Mouse (Mus musculus) layer of hippocampus, postnatal 14 days (tissue): Measurements from ENCODE around the gene Rab11fip4. TPM values are rescaled to one million over a fixed set of nuclear protein-coding genes. Genes with fewer than 3 reads are reported as not detected.

ENCODE experiments used
- DNase-seq, 2 experiments: peaks; one replicate each; pipeline ENCODE4 v3.0.0; 2021 to 2022; ENCODE audit warnings: low spot score in 2 of 2, mixed read lengths in 1 of 2
- long read RNA-seq, 2 experiments: library from polyadenylated mRNA; stranded (forward); transcript quantifications; one replicate each; pipeline ENCODE4 v2.0.0; 2021
- total RNA-seq, 2 experiments: library from RNA; stranded (reverse); gene quantifications; 2 replicates each; pipeline ENCODE4 v1.2.3; 2021

The Rab11fip4 gene
- 100 to 1,000 TPM; 159 to 161 TPM for total RNA-seq
- long read RNA-seq, experiment 1, full-length matches to known transcripts = 11 of 52 reads
- long read RNA-seq, experiment 1, partial matches to known transcripts = 28 of 52 reads
- long read RNA-seq, experiment 1, other reads (novel, unspliced or antisense) = 13 of 52 reads
- long read RNA-seq, experiment 2, full-length matches to known transcripts = 12 of 55 reads
- long read RNA-seq, experiment 2, partial matches to known transcripts = 1 of 55 reads
- long read RNA-seq, experiment 2, other reads (novel, unspliced or antisense) = 42 of 55 reads

DNA sequence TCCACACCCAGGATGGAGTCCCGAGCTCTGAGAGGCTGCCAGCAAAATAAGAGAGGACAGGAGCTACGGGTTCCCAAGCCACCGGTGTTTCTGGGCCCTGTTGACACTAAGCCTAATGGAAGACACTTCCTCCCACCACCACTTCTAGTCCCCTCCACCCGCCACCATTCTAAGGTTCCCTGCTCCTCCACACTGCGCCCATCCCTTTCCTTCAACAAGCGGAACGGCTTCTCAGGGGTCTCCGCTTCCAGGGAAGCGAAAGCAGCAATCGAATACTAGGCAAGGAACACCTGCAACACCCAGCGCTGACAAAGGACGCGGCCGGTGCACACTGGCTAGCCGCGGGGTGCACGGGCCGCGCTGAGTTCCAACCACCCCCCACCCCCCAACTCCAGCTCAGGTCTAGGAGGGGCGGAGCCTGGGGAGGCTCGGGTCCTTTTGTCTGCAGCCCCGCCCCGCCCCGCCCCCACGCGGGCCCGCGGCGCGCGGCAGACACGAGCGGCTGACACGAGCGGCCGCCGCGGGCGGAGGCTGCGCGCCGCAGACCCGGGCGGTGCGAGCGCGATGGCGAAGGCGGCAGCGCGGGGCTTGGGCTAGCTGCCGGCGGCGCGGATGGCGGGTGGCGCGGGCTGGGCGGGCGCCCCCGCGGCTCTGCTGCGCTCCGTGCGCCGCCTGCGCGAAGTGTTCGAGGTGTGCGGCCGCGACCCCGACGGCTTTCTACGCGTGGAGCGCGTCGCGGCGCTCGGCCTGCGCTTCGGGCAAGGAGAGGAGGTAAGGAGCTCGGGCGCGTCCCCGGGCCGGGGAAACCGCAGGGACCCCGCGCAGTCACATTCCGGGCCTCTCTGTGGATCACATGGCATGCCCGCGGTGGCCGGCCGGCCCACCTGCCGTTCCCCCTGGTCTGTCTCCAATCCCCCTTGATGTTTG lies at the start of gene Rab11fip4:
Gene Rab11fip4, plus strand, starts transcription at position 549 of the 927 bp plus-strand sequence.
- peak; percentile 51 to 52 for DNase-seq

DNA sequence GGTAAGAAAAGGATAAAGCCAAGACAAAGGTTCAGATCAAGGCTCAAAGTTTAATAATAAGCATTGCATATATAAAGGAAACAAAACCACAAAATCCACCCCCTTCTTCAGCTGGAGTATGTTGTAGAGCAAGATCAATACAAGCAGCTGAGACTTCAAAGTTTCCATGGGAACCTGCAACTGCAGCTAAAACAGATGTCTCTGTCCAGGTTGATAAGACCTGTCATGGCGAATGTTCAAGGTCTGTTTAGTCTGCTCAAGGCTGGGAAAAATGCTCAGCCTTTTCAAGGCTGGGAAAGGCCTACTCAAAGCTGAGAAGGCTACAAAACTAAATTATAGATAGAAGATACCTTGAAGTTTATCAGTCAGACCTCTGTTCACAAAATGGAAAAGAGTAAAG lies 38.4 kb upstream of the Rab11fip4 start:
- no peak for DNase-seq

DNA sequence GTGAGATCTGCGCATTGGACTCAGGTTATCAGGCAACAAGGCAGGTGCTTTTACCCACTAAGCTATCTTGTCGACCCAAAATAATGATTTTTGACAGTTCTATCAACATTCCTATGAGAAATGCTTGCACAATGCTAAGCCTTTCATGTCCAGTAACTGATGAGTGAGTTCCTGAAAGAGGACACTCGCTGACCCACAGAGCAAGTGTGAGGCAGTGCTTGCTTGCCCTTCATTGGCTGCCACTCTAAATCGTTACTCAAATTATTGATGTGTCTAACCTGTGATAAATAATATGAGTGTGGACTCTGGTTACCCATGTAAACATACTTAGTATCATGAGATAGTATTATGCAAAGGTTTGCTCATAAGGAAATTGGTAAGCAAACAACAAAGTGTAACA lies 30.5 kb upstream of the Rab11fip4 start:
- no peak for DNase-seq

DNA sequence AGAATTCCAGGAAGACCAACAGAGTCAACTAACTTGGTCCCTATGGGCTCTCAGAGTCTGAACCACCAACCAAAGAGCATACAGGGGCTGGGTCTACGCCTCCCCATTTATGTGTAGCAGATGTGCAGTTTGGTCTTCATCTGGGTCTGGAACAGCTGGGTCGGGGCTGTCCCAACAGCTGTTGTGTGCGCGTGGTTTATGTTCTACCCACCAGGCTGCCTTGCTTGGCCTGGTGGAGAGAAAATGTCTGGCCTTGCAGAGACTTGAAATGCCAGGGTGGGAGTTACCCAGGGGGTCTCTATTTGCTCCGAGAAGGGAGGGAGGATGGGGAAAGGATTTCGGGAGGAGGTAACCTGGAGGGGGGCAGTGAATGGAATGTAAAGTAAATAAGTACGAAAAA lies 27.5 kb upstream of the Rab11fip4 start:
- no peak for DNase-seq

DNA sequence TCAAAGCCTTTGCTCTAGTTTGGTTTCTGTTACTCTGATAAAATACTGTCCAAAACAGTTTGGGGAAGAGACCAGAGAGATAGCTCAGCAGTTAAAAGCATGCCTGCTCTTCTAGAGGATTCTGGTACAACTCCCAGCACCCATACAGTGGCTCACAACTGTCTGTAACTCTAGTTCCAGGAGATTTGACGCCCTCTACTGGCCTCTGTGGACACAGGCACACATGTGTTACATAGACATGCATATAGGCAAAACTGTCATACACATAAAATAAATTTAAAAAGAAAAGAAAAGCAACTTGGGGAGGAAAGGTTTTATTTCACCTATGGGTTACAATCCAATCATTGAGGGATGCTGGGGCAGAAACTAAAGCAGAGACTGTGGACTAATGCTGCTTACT lies 24.1 kb upstream of the Rab11fip4 start:
- DNase-seq = no peak

DNA sequence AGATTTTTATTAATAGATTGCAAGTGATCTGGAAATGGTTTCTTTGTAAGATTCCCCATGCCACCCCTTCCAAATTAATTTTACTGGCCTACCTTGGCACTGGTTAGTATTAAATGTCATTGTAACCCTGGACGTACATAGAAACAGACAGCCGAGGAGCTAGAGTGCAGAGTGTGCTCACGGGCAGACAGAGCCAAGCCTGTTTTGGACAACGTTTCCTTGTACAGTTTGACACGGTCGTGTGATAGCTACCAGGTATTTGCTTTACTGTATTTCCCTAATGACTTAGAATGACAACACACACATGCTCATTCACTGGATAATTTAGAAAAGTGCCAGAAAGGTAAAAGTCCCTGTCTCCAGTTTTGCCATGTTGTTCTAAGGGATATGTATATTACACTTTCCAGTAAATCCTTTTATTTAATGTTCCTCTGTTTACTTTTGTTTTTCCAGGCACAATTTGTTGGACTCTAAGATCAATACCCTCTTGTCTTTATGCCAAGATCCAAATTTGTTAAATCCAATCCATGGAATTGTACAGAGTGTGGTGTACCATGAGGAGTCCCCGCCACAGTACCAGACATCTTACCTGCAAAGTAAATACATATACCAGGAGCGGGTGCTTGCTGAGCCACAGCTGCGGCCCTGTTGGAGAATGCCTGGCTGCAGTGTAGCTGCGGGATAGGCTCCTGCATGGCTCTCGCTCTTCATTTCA lies 22.7 kb upstream of the Rab11fip4 start:
- no peak for DNase-seq

DNA sequence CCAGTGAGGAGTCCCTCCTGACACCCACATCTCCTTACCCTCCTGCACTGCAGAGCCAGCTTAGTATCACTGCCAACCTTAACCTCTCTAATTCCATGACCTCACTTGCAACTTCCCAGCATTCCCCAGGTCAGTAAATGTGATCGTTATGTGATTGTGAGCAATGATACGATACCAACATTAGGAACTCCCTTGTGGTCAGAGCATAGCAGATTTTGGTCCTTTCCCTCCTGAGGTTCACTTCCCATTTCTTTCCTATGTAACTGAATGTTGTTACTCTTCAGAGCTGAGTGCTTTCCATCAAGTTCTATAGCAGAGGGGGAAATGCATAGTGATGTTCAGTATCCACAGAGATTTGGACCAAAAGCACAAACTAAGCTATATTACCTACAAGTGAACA lies 20.7 kb upstream of the Rab11fip4 start:
- no peak for DNase-seq

DNA sequence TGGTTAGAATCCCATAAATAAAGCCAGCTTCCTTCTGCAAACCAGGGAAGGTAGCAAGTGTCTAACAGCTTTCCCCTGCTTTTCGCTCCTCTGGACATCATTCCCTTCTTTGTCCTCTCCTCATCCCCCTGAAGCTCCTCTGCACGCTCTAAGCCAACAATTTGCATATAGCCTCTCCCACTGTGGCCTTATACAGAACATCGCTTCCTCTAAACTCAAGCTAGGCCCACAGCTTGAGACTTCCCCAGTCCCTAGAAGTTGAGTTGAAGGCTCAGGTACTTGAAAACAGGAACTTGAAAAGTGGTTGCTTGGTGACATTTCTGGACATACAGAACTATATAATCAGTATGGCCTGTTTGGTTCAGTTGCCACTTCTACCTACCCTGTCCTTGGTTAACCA lies 17.2 kb upstream of the Rab11fip4 start:
- no peak for DNase-seq

DNA sequence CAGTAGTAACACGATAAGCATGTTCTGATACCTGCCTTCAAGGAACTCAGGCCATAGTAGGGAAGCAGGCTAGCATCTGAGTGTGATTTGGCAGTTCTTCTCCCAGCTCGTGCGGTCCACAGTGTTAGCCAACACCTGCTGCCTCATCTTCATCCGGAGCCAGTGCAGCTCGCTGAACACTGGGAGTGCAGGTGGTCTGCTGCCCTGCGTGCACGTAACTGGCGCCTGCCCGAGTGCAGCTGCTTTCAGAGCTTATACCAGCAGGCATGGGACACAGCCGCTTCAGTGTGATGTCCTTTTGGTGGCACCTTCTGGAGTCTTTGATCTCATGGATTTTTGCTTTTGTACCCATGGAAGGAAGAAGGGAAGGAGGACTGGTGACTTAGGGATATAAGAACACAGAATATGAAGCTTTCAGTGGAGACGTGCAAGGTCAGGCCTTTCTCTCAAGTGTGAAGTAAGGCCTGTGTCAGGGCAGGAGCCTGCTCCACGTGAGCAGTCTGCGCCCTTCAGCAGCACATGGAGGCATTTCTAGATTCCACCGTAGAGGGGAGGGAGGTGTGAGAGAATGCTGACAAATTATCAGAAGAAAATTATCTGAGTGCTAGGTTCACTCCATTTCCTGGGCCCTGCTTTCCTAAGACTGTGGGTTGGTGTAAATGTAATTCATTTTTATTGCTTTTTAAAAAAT lies 15.5 kb upstream of the Rab11fip4 start:
- no peak for DNase-seq

DNA sequence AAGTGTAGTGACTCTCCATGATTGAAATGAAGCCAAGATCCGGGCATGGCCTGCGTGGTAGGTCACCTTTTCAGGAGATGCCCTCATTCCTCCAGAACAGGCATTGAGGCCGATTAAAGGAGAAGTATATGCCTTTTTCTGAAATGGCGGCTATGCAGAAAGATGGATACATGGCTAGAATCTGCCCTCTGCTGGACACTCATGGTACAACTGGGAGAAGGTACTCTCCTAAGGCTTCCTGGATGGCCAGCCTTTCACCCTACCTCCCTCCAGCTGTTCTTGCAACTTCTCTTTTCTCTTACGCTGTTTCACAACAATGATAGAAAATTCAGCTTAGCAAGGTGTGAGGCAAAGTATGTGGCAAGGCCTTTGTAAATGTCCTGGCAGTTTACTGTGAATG lies 13.3 kb upstream of the Rab11fip4 start:
- peak; percentile 81 to 88 for DNase-seq

DNA sequence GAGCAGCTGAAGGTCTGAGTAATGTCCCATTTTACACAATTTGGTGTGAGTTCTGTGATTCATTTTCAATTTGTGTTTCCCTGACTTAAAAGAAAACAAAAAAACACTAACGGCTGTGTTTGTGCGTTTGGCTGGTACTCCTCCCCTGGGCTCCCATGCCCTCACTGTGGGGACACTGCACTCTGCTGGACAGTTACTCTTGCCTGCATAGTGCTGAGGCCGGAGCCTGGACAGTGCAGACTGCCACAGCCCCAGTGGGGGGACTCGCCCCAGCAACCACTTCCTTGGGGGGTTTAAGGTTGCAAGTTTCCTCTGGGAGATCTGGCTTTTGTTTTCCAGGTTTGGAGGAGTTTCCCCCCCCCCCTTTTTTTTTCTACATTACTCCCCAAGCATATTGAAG lies 10.4 kb upstream of the Rab11fip4 start:
- no peak for DNase-seq

DNA sequence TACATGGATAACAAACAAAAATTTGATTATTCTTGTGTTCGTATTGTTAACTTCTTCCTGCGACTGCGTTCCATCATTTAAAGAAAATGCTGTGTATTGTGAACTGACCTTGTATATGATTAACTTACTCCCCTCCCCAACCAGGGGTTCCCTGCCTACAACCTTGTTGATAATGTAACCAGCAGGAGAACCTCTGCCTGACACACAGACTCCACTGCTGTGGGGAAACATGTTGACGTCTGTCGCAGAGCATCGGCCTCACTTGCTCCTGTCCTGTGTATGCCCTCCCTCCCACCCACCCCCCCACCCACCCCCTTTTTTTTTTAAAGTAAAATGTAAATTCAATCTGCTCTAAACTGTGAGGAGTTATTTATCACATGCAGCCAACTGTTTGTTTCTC lies 9.8 kb upstream of the Rab11fip4 start:
- no peak for DNase-seq

DNA sequence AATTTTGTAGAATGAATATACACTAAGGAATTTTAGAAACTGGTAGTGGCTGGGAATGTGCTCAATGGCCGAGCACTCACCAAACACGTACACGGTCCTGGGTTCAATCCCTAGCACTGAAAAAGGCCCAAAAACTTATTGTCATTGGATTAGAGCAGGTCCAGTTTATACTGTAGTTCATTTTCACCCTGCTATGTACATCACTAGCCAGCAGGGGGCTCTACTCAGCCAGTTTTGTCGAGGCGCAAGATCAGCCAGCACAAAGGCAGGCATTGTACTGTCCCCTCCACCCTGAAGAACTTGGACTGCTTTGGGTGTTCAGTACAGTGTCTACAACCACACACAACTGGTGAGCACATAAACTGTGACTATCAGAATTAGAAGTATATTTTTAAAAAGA lies 6.8 kb upstream of the Rab11fip4 start:
- peak; percentile 72 to 84 for DNase-seq

DNA sequence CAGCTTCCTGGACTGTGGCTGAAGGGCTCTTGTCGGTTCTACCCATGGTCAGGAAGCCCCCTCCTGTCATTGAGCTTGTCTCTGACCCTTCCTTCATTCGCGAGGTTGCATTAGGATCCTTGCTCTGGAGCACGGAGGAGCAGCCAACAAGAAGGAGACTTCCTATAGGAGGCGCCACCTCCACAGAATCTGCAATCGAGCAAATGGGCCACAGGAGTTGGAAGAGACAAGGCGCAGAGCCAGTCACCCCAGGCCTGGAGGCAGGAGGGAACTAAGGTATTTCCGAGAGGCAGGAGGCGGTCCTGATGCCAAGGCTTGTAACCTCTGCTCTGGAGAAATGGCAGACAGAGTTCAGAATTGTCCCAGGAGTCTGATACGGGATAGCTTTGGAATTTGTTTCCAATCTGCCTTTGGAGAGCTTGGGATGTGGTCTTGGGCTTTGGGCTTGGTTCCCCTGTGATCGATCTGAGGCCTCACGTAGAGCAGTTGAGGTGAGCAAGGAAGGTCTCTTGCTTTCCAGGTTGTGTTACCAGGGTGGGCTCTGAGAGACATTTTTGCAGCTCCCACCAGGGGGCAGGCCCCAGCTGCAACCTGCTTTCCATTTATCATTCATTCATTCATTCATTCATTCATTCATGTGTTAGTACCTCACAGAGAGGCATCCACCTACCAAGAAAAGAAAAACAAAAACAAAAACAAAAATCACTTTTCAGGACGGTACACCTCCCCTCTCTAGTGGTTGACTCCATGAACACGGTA lies 1.5 kb upstream of the Rab11fip4 start:
- peak in 1 of 2 experiments; percentile 31 for DNase-seq

DNA sequence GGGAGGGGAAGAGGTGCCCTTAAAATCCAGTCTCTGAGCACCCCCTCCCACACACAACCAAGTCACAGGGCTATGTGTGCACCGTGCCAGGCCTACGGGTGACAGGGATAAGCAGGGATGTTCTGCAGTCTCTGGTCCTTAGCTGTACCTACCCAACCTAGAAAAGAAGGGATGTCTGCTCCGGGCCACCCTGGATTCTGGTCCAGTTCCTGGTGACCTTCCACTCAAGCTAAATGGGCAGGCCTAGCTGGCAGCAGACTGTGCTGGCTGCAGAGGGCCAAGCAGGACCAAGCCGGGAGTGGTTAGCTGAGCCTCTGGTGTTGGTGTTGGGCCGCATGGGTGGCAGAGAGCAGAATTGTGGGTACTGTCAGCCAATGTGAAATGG lies 571 bp downstream of the Rab11fip4 start:
- DNase-seq = peak in 1 of 2 experiments; percentile 45

DNA sequence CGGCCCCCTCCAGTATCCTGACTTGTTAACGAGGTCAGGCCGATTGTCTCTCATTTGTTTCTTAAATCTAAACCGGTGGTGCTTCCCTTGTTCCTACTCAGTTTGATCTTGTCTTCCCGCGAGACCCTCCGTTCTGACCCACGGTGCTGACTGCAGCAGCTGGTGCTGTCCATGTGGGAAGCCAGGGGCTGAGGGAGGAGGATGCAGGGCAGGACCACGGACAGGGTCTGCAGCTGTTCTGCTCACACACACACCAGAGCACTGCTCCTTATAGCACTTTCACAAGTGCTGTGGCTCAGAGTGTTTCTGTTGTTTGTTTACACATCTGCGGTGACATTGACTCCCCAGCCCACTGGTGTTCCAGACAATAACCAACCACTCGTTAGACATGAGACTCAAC lies 2.5 kb downstream of the Rab11fip4 start:
- DNase-seq = no peak

DNA sequence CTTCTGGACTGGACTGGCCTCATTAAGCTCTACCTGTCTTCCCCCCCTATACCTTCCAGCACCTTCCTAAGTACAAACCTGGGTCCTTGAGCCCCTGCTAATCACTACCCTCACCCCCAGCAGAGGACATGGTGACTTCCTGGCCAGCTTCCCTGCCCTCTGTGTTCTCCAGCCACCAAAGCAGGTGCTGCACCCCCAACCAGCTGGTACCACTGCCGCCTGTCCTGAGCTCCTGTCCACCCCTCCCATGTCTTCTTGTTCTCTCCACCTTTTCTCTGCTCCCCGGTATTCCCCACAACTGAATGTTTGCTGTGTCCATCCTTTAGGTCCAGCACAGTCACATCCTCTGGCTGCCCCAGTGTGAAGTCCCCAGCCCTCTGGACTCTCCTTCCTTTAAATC lies 19.4 kb downstream of the Rab11fip4 start:
- DNase-seq = no peak

DNA sequence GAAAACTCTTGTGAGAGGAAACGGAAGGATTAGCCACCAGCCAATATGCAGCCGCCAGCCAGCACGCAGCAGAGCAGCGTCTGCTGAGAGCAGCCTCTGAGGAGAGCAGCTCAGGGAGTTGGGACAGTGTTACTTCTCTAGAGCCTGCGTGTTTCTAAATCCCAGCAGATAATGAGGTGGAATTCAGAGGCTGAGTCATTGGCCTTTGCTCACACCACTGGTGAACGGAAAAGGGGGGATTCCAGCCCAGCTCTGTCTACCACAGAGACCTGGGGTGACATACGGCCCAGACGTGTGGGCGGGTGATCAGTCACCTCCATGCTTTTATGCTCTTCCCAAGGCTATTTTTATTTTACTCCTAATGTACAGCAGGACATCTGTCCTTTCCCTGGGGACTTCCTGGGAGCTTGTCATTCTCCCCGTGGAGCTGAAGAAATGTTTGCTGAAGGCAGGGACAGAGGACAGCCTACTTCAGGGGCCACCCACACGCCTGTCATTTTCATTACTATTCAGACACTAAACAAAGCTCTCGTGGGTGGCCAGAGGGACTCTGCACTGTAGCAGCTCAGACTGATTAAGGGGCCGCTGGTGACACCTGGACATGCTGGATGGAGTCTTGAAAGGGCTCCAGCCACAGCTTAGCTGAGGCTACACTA lies 20.1 kb downstream of the Rab11fip4 start:
- DNase-seq = peak in 1 of 2 experiments; percentile 51

DNA sequence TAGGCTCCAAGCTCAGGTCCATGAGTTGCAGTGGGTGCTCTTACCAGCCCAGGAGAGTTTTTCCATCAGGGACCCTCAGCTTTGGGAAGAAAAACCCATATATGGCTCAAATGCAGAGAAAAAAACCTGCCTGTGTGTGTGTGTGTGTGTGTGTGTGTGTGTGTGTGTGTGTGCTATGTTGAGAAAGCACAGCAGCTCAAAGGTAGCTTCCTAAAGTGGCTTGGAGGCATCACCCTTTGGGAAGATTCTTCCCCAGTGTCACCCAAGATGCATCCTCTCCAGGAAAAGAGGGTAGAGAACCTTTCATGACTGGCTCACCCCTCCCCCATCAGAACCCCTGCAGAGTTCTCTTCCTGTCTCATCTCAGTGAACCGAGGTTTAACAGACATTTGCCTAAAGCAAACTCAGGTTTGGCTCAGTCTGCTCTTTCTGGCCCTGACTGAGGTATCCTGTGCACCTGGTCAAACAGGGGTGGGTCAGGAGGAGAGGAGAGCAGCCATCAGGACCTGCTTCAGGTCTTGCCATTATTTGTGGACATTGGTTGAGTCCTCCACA lies 21.1 kb downstream of the Rab11fip4 start:
- no peak for DNase-seq

DNA sequence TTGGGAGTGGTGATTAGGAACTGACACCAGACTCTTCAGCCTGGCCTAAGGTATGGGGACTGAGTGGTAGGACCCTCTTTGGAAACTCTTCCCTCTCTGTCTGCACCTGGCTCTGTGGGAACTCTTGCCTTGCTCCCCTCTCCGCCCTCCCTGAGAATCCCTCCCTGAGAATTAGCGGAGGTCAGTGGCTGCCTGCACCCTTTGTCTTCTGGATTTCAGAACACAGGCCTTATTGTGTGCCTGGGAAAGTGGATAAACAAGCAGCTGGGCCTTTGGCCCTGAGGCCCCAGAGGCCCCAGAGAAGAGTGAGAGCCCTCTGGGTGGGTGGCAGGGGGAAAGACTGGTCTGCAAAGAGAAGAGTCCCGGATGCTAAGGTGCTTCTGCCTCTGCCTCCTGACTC lies 22.1 kb downstream of the Rab11fip4 start:
- no peak for DNase-seq
